Mouse (Mus musculus) limb, embryonic 13.5 days (tissue): Measurements from ENCODE around the gene Nkx1-1. TPM values are rescaled to one million over a fixed set of nuclear protein-coding genes. Genes with fewer than 3 reads are reported as not detected.

Experiments
- ATAC-seq: fragments of 200-750 bp; cut with Nextera tagmentation; 2 replicates; pipeline ENCODE4 v1.8.0; 2017; ENCODE audit warnings: low read depth, moderate number of reproducible peaks, moderate TSS enrichment; ENCODE audit not compliant: low FRiP score
- H3K27ac ChIP-seq: fragments of 300-500 bp; sonication (generic); 2 replicates; pipeline ENCODE4 v1.5.1; 2015; ENCODE audit warnings: inconsistent platforms, mild to moderate bottlenecking, moderate library complexity
- H3K27me3 ChIP-seq: fragments of 300-500 bp; sonication (generic); 2 replicates; pipeline ENCODE4 v1.6.1; 2015; ENCODE audit warnings: mild to moderate bottlenecking, inconsistent platforms
- H3K36me3 ChIP-seq: fragments of 300-500 bp; sonication (generic); 2 replicates; pipeline ENCODE4 v1.6.1; 2015; ENCODE audit warnings: inconsistent platforms, mild to moderate bottlenecking, moderate library complexity
- H3K4me1 ChIP-seq: fragments of 300-500 bp; sonication (generic); 2 replicates; pipeline ENCODE4 v1.6.1; 2015; ENCODE audit warnings: inconsistent platforms
- H3K4me2 ChIP-seq: fragments of 300-500 bp; sonication (generic); replicated peaks from 2 replicates; pipeline ENCODE4 v1.6.1; 2015; ENCODE audit warnings: inconsistent platforms, mild to moderate bottlenecking, moderate library complexity
- H3K4me3 ChIP-seq: fragments of 300-500 bp; sonication (generic); 2 replicates; pipeline ENCODE4 v1.5.1; 2015; ENCODE audit warnings: moderate library complexity, mild to moderate bottlenecking, inconsistent platforms
- H3K9ac ChIP-seq: fragments of 300-500 bp; sonication (generic); 2 replicates; pipeline ENCODE4 v1.6.1; 2015; ENCODE audit warnings: mild to moderate bottlenecking, inconsistent platforms
- H3K9me3 ChIP-seq: fragments of 300-500 bp; sonication (generic); 2 replicates; pipeline ENCODE4 v1.6.1; 2016; ENCODE audit warnings: inconsistent platforms
- WGBS: fragments of 180-500 bp; shearing (Covaris S2); methylation state at CpG from one replicate; pipeline ENCODE4 v1.1.7; 2015; 5-methylcytosine and 5-hydroxymethylcytosine counted together
- polyA plus RNA-seq: library from polyadenylated mRNA; unstranded; fragments of >200 nt; fragmentation: Nextera tagmentation; extraction: Ambion mirVana; gene quantifications from 2 replicates; pipeline ENCODE4 v1.2.1, GENCODE M21; 2015

Nkx1-1 gene
- polyA plus RNA-seq, 1 experiment from 2014 or later, result not detected

DNA sequence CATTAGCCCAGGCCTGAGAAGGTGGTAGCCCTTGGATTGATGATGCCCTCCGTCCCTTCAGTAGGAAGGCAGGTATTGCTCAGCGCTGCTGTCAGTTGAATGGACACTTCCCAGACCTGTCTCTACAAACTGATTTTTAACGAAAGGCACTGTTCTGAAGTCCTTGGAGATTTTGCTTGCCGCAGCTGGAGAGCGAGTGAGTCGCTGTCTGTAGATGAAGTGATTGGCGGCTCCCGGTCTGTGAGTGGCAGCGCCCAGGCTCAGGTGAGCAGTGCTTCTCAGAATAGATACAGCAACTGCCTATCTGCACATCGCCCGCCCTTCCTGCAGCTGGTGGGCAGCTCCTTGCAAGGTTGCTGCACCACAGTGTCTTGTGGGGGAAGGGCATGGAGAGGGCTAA, 38.1 kb downstream of the Nkx1-1 start:
- Histone ChIP-seq H3K27ac (no peak overlapping the region), H3K4me3 (no peak overlapping the region), H3K4me1 (peaks cover 7% of the 10 kb centered on the region), H3K9me3 (no peaks in the 10 kb centered on the region), H3K9ac (no peak overlapping the region), H3K27me3 (peaks cover 12% of the 10 kb centered on the region), H3K36me3 (peaks cover 31% of the 10 kb centered on the region), H3K4me2 (no peak overlapping the region)
- 88% methylated on average over 11 of the region's 11 CpGs for WGBS
- ATAC-seq, result no peak

- Histone ChIP-seq H3K4me3 (no peak overlapping the region), H3K36me3 (peaks cover 46% of the 10 kb centered on the region), H3K9me3 (no peaks in the 10 kb centered on the region), H3K27me3 (peaks cover 12% of the 10 kb centered on the region), H3K27ac (no peak overlapping the region), H3K9ac (no peak overlapping the region), H3K4me2 (no peak overlapping the region), H3K4me1 (peaks cover 7% of the 10 kb centered on the region)
- ATAC-seq, result peak; percentile 72; the same call in 1 of the 2 replicates
- WGBS, result 13% methylated on average over 7 of the region's 7 CpGs
Observed at GRCm38 (mm10) chr5:33393803-33394202, 40.0 kb downstream of the Nkx1-1 start.

DNA sequence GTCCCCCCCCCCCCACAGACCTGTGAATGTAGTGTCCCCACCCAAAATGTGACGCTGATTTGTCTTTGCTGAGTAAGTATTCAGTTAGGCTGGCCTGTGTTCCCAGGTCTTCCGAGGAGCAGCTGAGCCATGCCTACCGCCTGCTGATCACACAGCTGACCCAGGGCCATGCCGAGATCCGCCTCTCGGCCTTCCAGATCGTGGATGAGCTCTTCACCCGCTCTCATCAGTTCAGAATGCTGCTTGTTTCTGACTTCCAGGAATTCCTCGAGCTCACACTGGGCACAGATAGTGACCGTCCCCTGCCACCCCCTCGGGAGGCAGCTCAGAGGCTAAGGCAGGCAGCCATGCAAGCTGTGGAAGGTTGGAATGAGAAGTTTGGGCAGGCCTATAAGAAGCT, 46.2 kb downstream of the Nkx1-1 start:
- no peak for ATAC-seq
- no peak overlapping the region for H3K4me3 ChIP-seq
- H3K27ac ChIP-seq, result no peak overlapping the region
- H3K4me1 ChIP-seq, result no peaks in the 10 kb centered on the region
- 86% methylated on average over 11 of the region's 11 CpGs for WGBS
- H3K4me2 ChIP-seq, result no peak overlapping the region
- H3K9me3 ChIP-seq, result no peaks in the 10 kb centered on the region
- no peaks in the 10 kb centered on the region for H3K27me3 ChIP-seq
- peaks cover 64% of the 10 kb centered on the region for H3K36me3 ChIP-seq
- no peak overlapping the region for H3K9ac ChIP-seq

Other genes with a start within 250 kb of the Nkx1-1 start
- 6.8 and 7.4 TPM in 2 replicates for gene Spon2, start 215.5 kb downstream of the Nkx1-1 start, polyA plus RNA-seq
- gene Ctbp1, start 159.0 kb downstream of the Nkx1-1 start, polyA plus RNA-seq, result 341 and 368 TPM in 2 replicates
- 130 and 131 TPM in 2 replicates for gene Maea, start 98.5 kb downstream of the Nkx1-1 start, polyA plus RNA-seq
- gene Uvssa, start 55.4 kb downstream of the Nkx1-1 start, polyA plus RNA-seq, result 13.1 and 13.9 TPM in 2 replicates
- 69.6 and 80.0 TPM in 2 replicates for gene Fam53a, start 195.7 kb upstream of the Nkx1-1 start, polyA plus RNA-seq
- 0.56 and 0.66 TPM in 2 replicates for gene Gm9903, start 195.9 kb upstream of the Nkx1-1 start, polyA plus RNA-seq
- 252 and 254 TPM in 2 replicates for gene Slbp, start 218.6 kb upstream of the Nkx1-1 start, polyA plus RNA-seq
- gene Tacc3, start 224.2 kb upstream of the Nkx1-1 start, polyA plus RNA-seq, result 196 and 197 TPM in 2 replicates
- 45.2 and 46.0 TPM in 2 replicates for gene Tmem129, start 224.4 kb upstream of the Nkx1-1 start, polyA plus RNA-seq